ENCODE assay signal across 8 mouse cellular contexts in genomic region chr7:44429534-44430488, GRCm38 (mm10). TPM values are rescaled to one million over a fixed set of nuclear protein-coding genes. Genes with fewer than 3 reads are reported as not detected.
DNase-seq lines count a peak whose midpoint lies in the region; ATAC-seq and TF ChIP-seq lines count a peak whose summit lies in the region.
"Had no signal": no experiment of that assay in that cellular context is flagged by ENCODE, and none has a peak within 500 bp of the region (broad histone marks: within the 10 kb centered on the region; RNA-seq: fewer than 3 reads in every experiment).

No protein-coding gene starts in this region.

- no peak for TF ChIP-seq EP300 in lung, postnatal 0 days (IDR thresholded peaks at IDR 0.05)

- H3K9me3 ChIP-seq in lung, postnatal 0 days (ENCODE audit: low read length): no peaks in the 10 kb centered on the region
- H3K9me3 ChIP-seq in embryonic facial prominence, embryonic 12.5 days: no peaks in the 10 kb centered on the region
- H3K9me3 ChIP-seq in intestine, embryonic 15.5 days: no peaks in the 10 kb centered on the region
- H3K9me3 ChIP-seq in neural tube, embryonic 13.5 days: no peaks in the 10 kb centered on the region

- H3K27me3 ChIP-seq in lung, postnatal 0 days (replicated peaks; ENCODE audit: insufficient read depth, low read length): peaks cover 25% of the 10 kb centered on the region
- peaks cover 72% of the 10 kb centered on the region for H3K27me3 ChIP-seq in embryonic facial prominence, embryonic 12.5 days
- peaks cover 60% of the 10 kb centered on the region for H3K27me3 ChIP-seq in intestine, embryonic 15.5 days (replicated peaks)
- H3K27me3 ChIP-seq in neural tube, embryonic 13.5 days: no peaks in the 10 kb centered on the region

- no peak overlapping the region; the same call in 1 of the 2 replicates for H3K4me3 ChIP-seq in lung, postnatal 0 days (ENCODE audit: low read depth, low read length)
- H3K4me3 ChIP-seq in embryonic facial prominence, embryonic 12.5 days: peak overlapping the region; percentile 70
- peak overlapping the region; percentile 51 for H3K4me3 ChIP-seq in intestine, embryonic 15.5 days (replicated peaks)
- H3K4me3 ChIP-seq in neural tube, embryonic 13.5 days: peak overlapping the region; percentile 77

- H3K27ac ChIP-seq in lung, postnatal 0 days (ENCODE audit: low read length): no peak overlapping the region
- peak overlapping the region; percentile 50; the same call in 1 of the 2 replicates for H3K27ac ChIP-seq in embryonic facial prominence, embryonic 12.5 days
- H3K27ac ChIP-seq in intestine, embryonic 15.5 days: no peak overlapping the region
- peak overlapping the region; percentile 99 for H3K27ac ChIP-seq in neural tube, embryonic 13.5 days (replicated peaks)
- H3K27ac ChIP-seq: liver, embryonic 14.5 days had no signal

- WGBS in lung, postnatal 0 days: 7% methylated on average over 23 of the region's 32 CpGs
- 2% methylated on average over 32 of the region's 32 CpGs for WGBS in embryonic facial prominence, embryonic 12.5 days
- WGBS in intestine, embryonic 15.5 days: 3% methylated on average over 30 of the region's 32 CpGs
- 2% methylated on average over 29 of the region's 32 CpGs for WGBS in neural tube, embryonic 13.5 days

- DNase-seq in lung, postnatal 0 days (ENCODE audit: low spot score): no peak
- DNase-seq in lung, postnatal 14 days: no peak
- no peak for DNase-seq in kidney, adult 11 months
- no peak for DNase-seq in kidney, postnatal 36 days

- TF ChIP-seq CTCF in lung, postnatal 0 days (IDR thresholded peaks at IDR 0.05): no peak

- no peaks in the 10 kb centered on the region for H3K4me1 ChIP-seq in lung, postnatal 0 days (ENCODE audit: insufficient read depth, low read depth, low read length)
- peaks cover 25% of the 10 kb centered on the region for H3K4me1 ChIP-seq in embryonic facial prominence, embryonic 12.5 days
- H3K4me1 ChIP-seq in intestine, embryonic 15.5 days (replicated peaks): 0 out of 2 replicates have a peak, but pooled peaks cover 11% of the 10 kb centered on the region
- H3K4me1 ChIP-seq in neural tube, embryonic 13.5 days (replicated peaks): peaks cover 63% of the 10 kb centered on the region

- no peak overlapping the region for H3K9ac ChIP-seq in lung, postnatal 0 days (replicated peaks; ENCODE audit: low read depth)
- peak overlapping the region; percentile 75 for H3K9ac ChIP-seq in embryonic facial prominence, embryonic 12.5 days
- 0 out of 2 replicates have a peak overlapping the region, but pooled peaks have one; percentile 26 for H3K9ac ChIP-seq in intestine, embryonic 15.5 days
- peak overlapping the region; percentile 97 for H3K9ac ChIP-seq in neural tube, embryonic 13.5 days
- H3K9ac ChIP-seq: liver, embryonic 14.5 days had no signal

- no peak for ATAC-seq in lung, postnatal 0 days
- no peak for ATAC-seq in embryonic facial prominence, embryonic 12.5 days (ENCODE audit: insufficient number of reproducible peaks, insufficient read depth, low FRiP score, low TSS enrichment)
- ATAC-seq in intestine, embryonic 15.5 days: no peak
- ATAC-seq in neural tube, embryonic 13.5 days (ENCODE audit: low read depth): peak; percentile 19

- peak overlapping the region; percentile 57; the same call in 1 of the 2 replicates for H3K4me2 ChIP-seq in lung, postnatal 0 days (replicated peaks; ENCODE audit: low read depth, low read length)
- H3K4me2 ChIP-seq in embryonic facial prominence, embryonic 12.5 days (replicated peaks): peak overlapping the region; percentile 84
- H3K4me2 ChIP-seq in intestine, embryonic 15.5 days (replicated peaks): peak overlapping the region; percentile 83
- peak overlapping the region; percentile 94 for H3K4me2 ChIP-seq in neural tube, embryonic 13.5 days

- no peaks in the 10 kb centered on the region for H3K36me3 ChIP-seq in lung, postnatal 0 days (ENCODE audit: insufficient read depth, low read length)
- H3K36me3 ChIP-seq in embryonic facial prominence, embryonic 12.5 days: no peaks in the 10 kb centered on the region
- no peaks in the 10 kb centered on the region for H3K36me3 ChIP-seq in intestine, embryonic 15.5 days
- 0 out of 2 replicates have a peak, but pooled peaks cover 2% of the 10 kb centered on the region for H3K36me3 ChIP-seq in neural tube, embryonic 13.5 days

RNA-seq across cellular contexts. Expression of gene Lrrc4b, which starts 1.0 kb away (rescaled TPM):
- polyA plus RNA-seq in lung, postnatal 0 days (2015; fragmentation: Nextera tagmentation; extraction: Ambion mirVana): 0.51 and 0.76 TPM in 2 replicates
- 2.3 and 2.6 TPM in 2 replicates for polyA plus RNA-seq in embryonic facial prominence, embryonic 12.5 days (2016; fragmentation: Nextera tagmentation; extraction: Ambion mirVana)
- polyA plus RNA-seq in intestine, embryonic 15.5 days (2015; fragmentation: Nextera tagmentation; extraction: Ambion mirVana): 0.82 and 0.86 TPM in 2 replicates
- 11.3 and 13.3 TPM in 2 replicates for polyA plus RNA-seq in neural tube, embryonic 13.5 days (2015; fragmentation: Nextera tagmentation; extraction: Ambion mirVana)

RNA-seq across cellular contexts. Expression of gene Aspdh, which starts 35.4 kb away (rescaled TPM):
- not detected in 2 replicates for polyA plus RNA-seq in lung, postnatal 0 days (2015; fragmentation: Nextera tagmentation; extraction: Ambion mirVana)
- 0.42 and 0.71 TPM in 2 replicates for polyA plus RNA-seq in embryonic facial prominence, embryonic 12.5 days (2016; fragmentation: Nextera tagmentation; extraction: Ambion mirVana)
- polyA plus RNA-seq in intestine, embryonic 15.5 days (2015; fragmentation: Nextera tagmentation; extraction: Ambion mirVana): 0.70 and 1.2 TPM in 2 replicates
- polyA plus RNA-seq in neural tube, embryonic 13.5 days (2015; fragmentation: Nextera tagmentation; extraction: Ambion mirVana): 1.6 and 2.9 TPM in 2 replicates

RNA-seq across cellular contexts. Expression of gene Josd2, which starts 38.0 kb away (rescaled TPM):
- 93.7 and 110 TPM in 2 replicates for polyA plus RNA-seq in lung, postnatal 0 days (2015; fragmentation: Nextera tagmentation; extraction: Ambion mirVana)
- polyA plus RNA-seq in embryonic facial prominence, embryonic 12.5 days (2016; fragmentation: Nextera tagmentation; extraction: Ambion mirVana): 80.4 and 85.6 TPM in 2 replicates
- 76.0 and 87.3 TPM in 2 replicates for polyA plus RNA-seq in intestine, embryonic 15.5 days (2015; fragmentation: Nextera tagmentation; extraction: Ambion mirVana)
- polyA plus RNA-seq in neural tube, embryonic 13.5 days (2015; fragmentation: Nextera tagmentation; extraction: Ambion mirVana): 49.9 and 54.3 TPM in 2 replicates

RNA-seq across cellular contexts. Expression of gene 1700008O03Rik, which starts 44.2 kb away (rescaled TPM):
- polyA plus RNA-seq in lung, postnatal 0 days (2015; fragmentation: Nextera tagmentation; extraction: Ambion mirVana): 0.87 and 1.2 TPM in 2 replicates
- 0.86 and 1.1 TPM in 2 replicates for polyA plus RNA-seq in embryonic facial prominence, embryonic 12.5 days (2016; fragmentation: Nextera tagmentation; extraction: Ambion mirVana)
- 0.48 and 0.99 TPM in 2 replicates for polyA plus RNA-seq in intestine, embryonic 15.5 days (2015; fragmentation: Nextera tagmentation; extraction: Ambion mirVana)
- 1.0 and 1.5 TPM in 2 replicates for polyA plus RNA-seq in neural tube, embryonic 13.5 days (2015; fragmentation: Nextera tagmentation; extraction: Ambion mirVana)

RNA-seq across cellular contexts. Expression of gene Syt3, which starts 45.9 kb away (rescaled TPM):
- polyA plus RNA-seq in lung, postnatal 0 days (2015; fragmentation: Nextera tagmentation; extraction: Ambion mirVana): 0.85 and 1.4 TPM in 2 replicates
- 2.9 and 3.3 TPM in 2 replicates for polyA plus RNA-seq in embryonic facial prominence, embryonic 12.5 days (2016; fragmentation: Nextera tagmentation; extraction: Ambion mirVana)
- polyA plus RNA-seq in intestine, embryonic 15.5 days (2015; fragmentation: Nextera tagmentation; extraction: Ambion mirVana): 0.90 and 1.9 TPM in 2 replicates
- polyA plus RNA-seq in neural tube, embryonic 13.5 days (2015; fragmentation: Nextera tagmentation; extraction: Ambion mirVana): 24.9 and 28.4 TPM in 2 replicates

Comparison
In these comparisons a context has a peak if more than half of its experiments do, and no peak if none do; other contexts are left out.
1. H3K27ac ChIP-seq: peak in embryonic facial prominence, embryonic 12.5 days (single experiment) and neural tube, embryonic 13.5 days (single experiment); none in lung, postnatal 0 days (single experiment) and intestine, embryonic 15.5 days (single experiment).
2. Peak in every context shown above with its lines, with median percentiles within 50 percentile points of each other: H3K4me2 ChIP-seq.